Mouse (Mus musculus) E14TG2a.4 (cell line): Measurements from ENCODE around the gene Ush1g.

Source experiments
- CTCF ChIP-seq: conservative IDR thresholded peaks from 2 replicates; pipeline ENCODE4 v1.5.1; 2014; ENCODE audit warnings: low read length
- POU5F1 ChIP-seq: IDR thresholded peaks from 2 replicates; pipeline ENCODE4 v1.6.1; 2014; ENCODE audit warnings: low read length, borderline replicate concordance

DNA sequence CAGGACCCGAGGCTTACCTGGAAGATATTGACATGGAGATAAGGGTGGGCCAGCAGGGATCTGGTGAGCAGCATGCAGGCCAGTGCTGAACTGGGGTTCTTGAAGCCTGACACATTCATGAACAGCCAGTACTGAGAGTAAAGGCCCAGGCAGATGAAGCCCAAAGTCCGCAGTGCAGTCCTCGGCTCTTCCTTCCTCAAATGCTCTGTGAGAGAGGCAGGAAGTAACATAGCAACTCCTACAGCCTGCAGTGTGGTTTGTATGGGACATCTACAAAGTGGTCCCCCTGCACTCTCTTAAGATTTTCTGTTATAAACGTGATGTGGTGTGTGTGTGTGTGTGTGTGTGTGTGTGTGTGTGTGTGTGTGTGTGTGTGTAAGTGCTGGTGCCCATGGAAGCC lies 36.6 kb downstream of the Ush1g start:
- TF ChIP-seq CTCF (no peak), POU5F1 (no peak)
